Mouse (Mus musculus) neural tube, embryonic 13.5 days (tissue): ENCODE results near the gene Gmfb. TPM values are rescaled to one million over a fixed set of nuclear protein-coding genes. Genes with fewer than 3 reads are reported as not detected.

Experiments
- ATAC-seq: fragments of 200-750 bp; cut with Nextera tagmentation; 2 replicates; pipeline ENCODE4 v1.8.0; 2017; ENCODE audit warnings: low read depth, mild to moderate bottlenecking, moderate TSS enrichment, moderate library complexity
- H3K27ac ChIP-seq: fragments of 300-500 bp; sonication (generic); replicated peaks from 2 replicates; pipeline ENCODE4 v1.5.1; 2015; ENCODE audit warnings: moderate library complexity, mild to moderate bottlenecking, inconsistent platforms
- H3K27me3 ChIP-seq: fragments of 300-500 bp; sonication (generic); 2 replicates; pipeline ENCODE4 v1.6.1; 2015; ENCODE audit warnings: mild to moderate bottlenecking, inconsistent platforms
- H3K36me3 ChIP-seq: fragments of 300-500 bp; sonication (generic); 2 replicates; pipeline ENCODE4 v1.6.1; 2015; ENCODE audit warnings: mild to moderate bottlenecking, inconsistent platforms
- H3K4me1 ChIP-seq: fragments of 300-500 bp; sonication (generic); replicated peaks from 2 replicates; pipeline ENCODE4 v1.6.1; 2015; ENCODE audit warnings: inconsistent platforms
- H3K4me2 ChIP-seq: fragments of 300-500 bp; sonication (generic); 2 replicates; pipeline ENCODE4 v1.6.1; 2015; ENCODE audit warnings: inconsistent platforms, mild to moderate bottlenecking, moderate library complexity
- H3K4me3 ChIP-seq: fragments of 300-500 bp; sonication (generic); 2 replicates; pipeline ENCODE4 v1.5.1; 2015; ENCODE audit warnings: mild to moderate bottlenecking, inconsistent platforms
- H3K9ac ChIP-seq: fragments of 300-500 bp; sonication (generic); 2 replicates; pipeline ENCODE4 v1.6.1; 2015; ENCODE audit warnings: moderate library complexity, mild to moderate bottlenecking, inconsistent platforms
- H3K9me3 ChIP-seq: fragments of 300-500 bp; sonication (generic); 2 replicates; pipeline ENCODE4 v1.6.1; 2016; ENCODE audit warnings: inconsistent platforms
- WGBS: fragments of 180-500 bp; shearing (Covaris S2); methylation state at CpG from one replicate; pipeline ENCODE4 v1.1.7; 2015; 5-methylcytosine and 5-hydroxymethylcytosine counted together
- polyA plus RNA-seq: library from polyadenylated mRNA; unstranded; fragments of >200 nt; fragmentation: Nextera tagmentation; extraction: Ambion mirVana; gene quantifications from 2 replicates; pipeline ENCODE4 v1.2.1, GENCODE M21; 2015

Gene Gmfb
- polyA plus RNA-seq, 1 experiment from 2014 or later = 100 TPM

GRCm38 (mm10) chr14:46794157-46794556 lies 27.9 kb downstream of the Gmfb start:
- Histone ChIP-seq H3K9ac (no peak overlapping the region), H3K4me3 (no peak overlapping the region), H3K27ac (no peak overlapping the region), H3K36me3 (0 out of 2 replicates have a peak, but pooled peaks cover 2% of the 10 kb centered on the region), H3K4me1 (no peaks in the 10 kb centered on the region), H3K4me2 (no peak overlapping the region), H3K27me3 (no peaks in the 10 kb centered on the region), H3K9me3 (no peaks in the 10 kb centered on the region)
- WGBS = 94% methylated on average over 5 of the region's 5 CpGs
- no peak for ATAC-seq

DNA sequence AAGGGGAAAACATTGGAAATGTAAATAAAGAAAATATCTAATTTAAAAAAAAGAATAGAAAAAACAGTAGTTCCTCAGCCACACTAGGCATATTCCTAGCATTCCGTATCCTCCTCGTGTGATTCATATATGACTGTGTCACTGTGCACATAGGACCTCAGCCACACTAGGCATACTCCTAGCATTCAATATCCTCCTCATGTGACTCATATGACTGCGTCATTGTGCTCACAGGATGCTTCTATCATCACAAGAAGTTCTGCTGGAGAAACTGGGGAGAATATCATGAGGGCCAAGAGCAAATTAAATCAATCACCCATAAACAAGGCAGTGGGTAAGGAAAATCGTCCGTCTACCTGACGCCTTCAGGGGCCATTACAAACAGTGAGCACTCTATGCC lies 31.3 kb downstream of the Gmfb start:
- Histone ChIP-seq H3K27ac (no peak overlapping the region), H3K36me3 (no peaks in the 10 kb centered on the region), H3K9me3 (no peaks in the 10 kb centered on the region), H3K27me3 (no peaks in the 10 kb centered on the region), H3K4me3 (no peak overlapping the region), H3K4me2 (no peak overlapping the region), H3K9ac (no peak overlapping the region), H3K4me1 (peaks cover 18% of the 10 kb centered on the region)
- WGBS = 92% methylated on average over 6 of the region's 6 CpGs
- ATAC-seq = no peak

DNA sequence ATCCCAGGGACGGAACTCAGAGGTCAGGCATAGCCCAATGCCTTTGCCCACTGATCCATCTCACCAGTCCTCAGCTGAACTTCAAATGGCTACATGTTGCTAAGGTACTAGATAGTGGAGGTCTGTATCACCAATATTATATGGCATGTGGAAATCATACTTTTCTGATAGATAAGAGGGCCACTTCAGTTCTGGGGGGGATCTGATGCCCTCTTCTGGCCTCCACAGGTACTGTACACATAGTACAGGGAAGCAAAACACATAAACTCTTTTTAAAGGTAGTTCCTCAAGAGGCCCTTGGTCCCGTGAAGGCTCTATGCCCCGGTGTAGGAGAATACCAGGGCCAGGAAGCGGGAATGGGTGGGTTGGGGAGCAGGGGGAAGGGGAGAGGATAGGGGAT lies 31.7 kb downstream of the Gmfb start:
- 72% methylated on average over 4 of the region's 4 CpGs for WGBS
- Histone ChIP-seq H3K9ac (no peak overlapping the region), H3K36me3 (no peaks in the 10 kb centered on the region), H3K4me2 (no peak overlapping the region), H3K9me3 (no peaks in the 10 kb centered on the region), H3K27me3 (no peaks in the 10 kb centered on the region), H3K4me3 (no peak overlapping the region), H3K4me1 (peaks cover 19% of the 10 kb centered on the region), H3K27ac (no peak overlapping the region)
- ATAC-seq = no peak

DNA sequence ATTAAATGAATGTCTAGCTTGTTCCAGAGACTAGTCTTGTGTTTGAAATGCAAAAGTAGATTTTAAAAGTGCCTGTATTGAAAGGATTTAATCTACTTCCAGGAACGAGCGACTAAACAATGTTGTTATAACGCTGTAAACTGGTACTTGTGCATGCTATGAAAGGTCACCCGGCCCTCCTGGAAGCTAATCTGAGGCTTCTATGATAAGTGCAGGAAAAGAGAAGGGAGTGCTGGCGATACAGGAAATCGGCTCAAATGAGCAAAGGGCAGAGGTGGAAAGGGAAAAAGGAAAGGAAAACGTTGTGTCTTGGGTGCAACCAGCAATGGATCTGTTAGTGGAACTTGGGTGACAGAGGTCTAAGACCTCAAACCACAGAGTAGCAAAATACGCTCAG lies 33.5 kb downstream of the Gmfb start:
- H3K27ac ChIP-seq = peak overlapping the region; percentile 96; the same call in 1 of the 2 replicates
- 37% methylated on average over 8 of the region's 8 CpGs for WGBS
- H3K9me3 ChIP-seq = no peaks in the 10 kb centered on the region
- peak overlapping the region; percentile 65 for H3K4me3 ChIP-seq
- H3K4me1 ChIP-seq = peaks cover 29% of the 10 kb centered on the region
- H3K4me2 ChIP-seq = peak overlapping the region; percentile 72
- H3K27me3 ChIP-seq = no peaks in the 10 kb centered on the region
- peaks cover 3% of the 10 kb centered on the region; the same call in 1 of the 2 replicates for H3K36me3 ChIP-seq
- H3K9ac ChIP-seq = no peak overlapping the region
- ATAC-seq = peak; percentile 13; the same call in 1 of the 2 replicates

- peak; percentile 97 for ATAC-seq
- Histone ChIP-seq H3K4me1 (peaks cover 29% of the 10 kb centered on the region), H3K4me3 (peak within 1 kb of the TSS; percentile 65), H3K9me3 (no peaks in the 10 kb centered on the region), H3K4me2 (peak within 1 kb of the TSS; percentile 72), H3K27me3 (no peaks in the 10 kb centered on the region), H3K27ac (peak within 1 kb of the TSS; percentile 96), H3K9ac (peak within 1 kb of the TSS; percentile 93), H3K36me3 (peaks cover 8% of the 10 kb centered on the region)
- WGBS = under 1% methylated on average over 79 of the region's 86 CpGs
These were observed 34.1 kb downstream of the Gmfb start, which contains the start of gene Cnih1 for GRCm38 (mm10) chr14:46787787-46788504. Gene Cnih1 (minus strand): TSS chr14:46788411.

DNA sequence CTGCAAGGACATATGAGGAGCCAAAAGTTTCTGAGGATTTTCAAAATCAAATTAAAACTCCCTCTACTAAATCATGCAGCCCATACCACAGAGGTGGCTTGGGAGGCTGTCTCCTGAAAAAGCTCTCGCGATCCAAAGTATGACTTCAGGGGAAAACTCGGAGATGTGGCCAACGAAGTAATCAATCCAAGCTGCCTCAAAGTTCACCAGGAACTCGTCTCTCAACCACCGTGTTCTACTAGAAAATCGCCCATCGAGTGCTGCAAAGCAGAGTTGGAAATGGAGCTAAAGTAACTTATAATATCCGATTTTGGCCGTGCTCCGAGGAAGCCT lies 34.6 kb downstream of the Gmfb start:
- H3K4me2 ChIP-seq = peak overlapping the region; percentile 72
- no peaks in the 10 kb centered on the region for H3K27me3 ChIP-seq
- no peak for ATAC-seq
- H3K4me1 ChIP-seq = peaks cover 29% of the 10 kb centered on the region
- under 1% methylated on average over 11 of the region's 11 CpGs for WGBS
- H3K9ac ChIP-seq = peak overlapping the region; percentile 93
- peak overlapping the region; percentile 96 for H3K27ac ChIP-seq
- peak overlapping the region; percentile 65 for H3K4me3 ChIP-seq
- no peaks in the 10 kb centered on the region for H3K9me3 ChIP-seq
- peaks cover 13% of the 10 kb centered on the region for H3K36me3 ChIP-seq

- WGBS = 76% methylated on average over 5 of the region's 5 CpGs
- no peak overlapping the region for H3K9ac ChIP-seq
- H3K36me3 ChIP-seq = peaks cover 29% of the 10 kb centered on the region
- ATAC-seq = no peak
- H3K27me3 ChIP-seq = no peaks in the 10 kb centered on the region
- no peak overlapping the region for H3K4me3 ChIP-seq
- H3K27ac ChIP-seq = no peak overlapping the region
- no peaks in the 10 kb centered on the region for H3K9me3 ChIP-seq
- H3K4me2 ChIP-seq = no peak overlapping the region
- peaks cover 29% of the 10 kb centered on the region for H3K4me1 ChIP-seq
These were observed 36.8 kb downstream of the Gmfb start for GRCm38 (mm10) chr14:46785247-46785646.

- Histone ChIP-seq H3K9me3 (0 out of 2 replicates have a peak, but pooled peaks cover 3% of the 10 kb centered on the region), H3K4me3 (no peak overlapping the region), H3K9ac (no peak overlapping the region), H3K4me1 (peaks cover 27% of the 10 kb centered on the region), H3K36me3 (peaks cover 47% of the 10 kb centered on the region), H3K4me2 (no peak overlapping the region), H3K27me3 (no peaks in the 10 kb centered on the region), H3K27ac (no peak overlapping the region)
- no peak for ATAC-seq
- WGBS = 95% methylated on average over 10 of the region's 10 CpGs
These were observed 38.6 kb downstream of the Gmfb start for GRCm38 (mm10) chr14:46783327-46783926.

DNA sequence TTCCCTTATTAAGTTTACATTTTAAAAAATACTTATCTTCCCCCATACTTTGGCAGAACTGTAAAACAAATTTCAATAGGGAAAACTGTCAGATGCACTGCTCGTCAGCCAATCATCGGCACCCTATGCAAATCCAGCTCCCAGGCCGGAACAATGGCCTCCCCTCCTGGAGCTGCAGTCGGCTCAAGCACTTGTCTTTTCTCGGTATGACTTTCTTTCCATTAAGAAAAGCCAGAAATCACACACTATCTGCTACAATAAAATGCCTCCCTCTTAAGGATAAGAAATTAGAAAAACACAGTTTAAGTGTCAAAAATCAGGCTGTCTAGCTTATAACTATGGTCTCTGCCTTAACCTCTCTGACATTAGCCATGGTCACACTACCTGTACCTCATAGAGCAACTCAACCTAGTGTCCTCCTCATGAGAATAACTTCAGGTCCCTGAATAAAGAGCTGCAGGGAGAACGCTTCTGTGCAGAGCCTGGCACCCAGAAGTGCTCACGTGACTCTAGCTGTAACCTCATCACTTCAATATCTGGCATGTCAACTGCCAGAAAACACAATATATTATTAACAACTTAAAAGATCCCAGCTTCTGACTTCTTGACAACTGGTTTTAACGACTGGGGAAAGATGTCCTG lies 39.7 kb downstream of the Gmfb start:
- no peak overlapping the region for H3K27ac ChIP-seq
- no peak overlapping the region for H3K4me2 ChIP-seq
- ATAC-seq = no peak
- 0 out of 2 replicates have a peak, but pooled peaks cover 3% of the 10 kb centered on the region for H3K9me3 ChIP-seq
- WGBS = 86% methylated on average over 8 of the region's 8 CpGs
- no peak overlapping the region for H3K4me3 ChIP-seq
- H3K4me1 ChIP-seq = peaks cover 24% of the 10 kb centered on the region
- peaks cover 58% of the 10 kb centered on the region for H3K36me3 ChIP-seq
- H3K27me3 ChIP-seq = no peaks in the 10 kb centered on the region
- H3K9ac ChIP-seq = no peak overlapping the region

DNA sequence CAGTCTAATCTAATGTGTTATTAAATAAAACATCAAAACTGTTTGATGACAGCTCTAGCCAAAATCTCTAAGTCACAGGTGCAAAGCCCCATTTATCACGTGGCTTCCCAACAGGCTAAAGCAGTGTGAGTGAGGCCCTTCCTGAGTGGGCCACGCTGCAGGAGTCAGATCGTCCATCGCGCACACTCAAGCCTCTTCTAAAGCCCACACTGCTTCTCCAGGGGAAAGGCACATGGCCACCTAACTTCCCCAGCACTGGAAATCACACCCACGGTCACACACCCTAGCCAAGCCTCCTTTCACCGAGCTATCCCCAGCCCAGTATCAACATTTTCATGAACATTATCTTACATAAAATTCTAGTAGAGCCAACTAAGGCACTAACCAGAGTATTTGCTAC lies 41.0 kb downstream of the Gmfb start:
- no peak overlapping the region for H3K4me2 ChIP-seq
- no peak for ATAC-seq
- peaks cover 14% of the 10 kb centered on the region for H3K4me1 ChIP-seq
- no peak overlapping the region for H3K4me3 ChIP-seq
- no peak overlapping the region for H3K27ac ChIP-seq
- H3K9me3 ChIP-seq = 0 out of 2 replicates have a peak, but pooled peaks cover 3% of the 10 kb centered on the region
- WGBS = 93% methylated on average over 7 of the region's 7 CpGs
- H3K9ac ChIP-seq = no peak overlapping the region
- peaks cover 69% of the 10 kb centered on the region for H3K36me3 ChIP-seq
- no peaks in the 10 kb centered on the region for H3K27me3 ChIP-seq

DNA sequence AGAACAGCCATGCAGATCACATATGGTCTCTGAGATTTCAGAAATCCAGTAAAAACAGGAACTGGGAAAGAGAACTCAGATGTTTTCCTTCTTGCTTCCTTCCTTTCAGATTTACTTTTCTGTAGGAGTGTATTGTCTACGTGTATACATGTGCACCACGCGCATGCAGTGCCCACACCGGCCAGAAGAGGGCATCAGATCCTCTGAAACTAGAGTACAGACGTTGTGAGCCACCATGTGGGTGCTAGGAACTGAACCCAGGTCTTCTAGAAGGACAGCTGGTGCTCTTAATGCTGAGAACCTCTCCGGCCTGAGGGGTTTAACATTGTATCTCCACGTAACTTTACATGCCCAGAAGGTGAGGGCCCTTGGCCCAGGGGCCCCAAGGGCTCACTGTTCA lies 42.8 kb downstream of the Gmfb start:
- Histone ChIP-seq H3K27ac (no peak overlapping the region), H3K36me3 (peaks cover 86% of the 10 kb centered on the region), H3K9me3 (0 out of 2 replicates have a peak, but pooled peaks cover 3% of the 10 kb centered on the region), H3K27me3 (no peaks in the 10 kb centered on the region), H3K4me2 (no peak overlapping the region), H3K9ac (no peak overlapping the region), H3K4me3 (no peak overlapping the region), H3K4me1 (no peaks in the 10 kb centered on the region)
- WGBS = 94% methylated on average over 7 of the region's 7 CpGs
- no peak for ATAC-seq

DNA sequence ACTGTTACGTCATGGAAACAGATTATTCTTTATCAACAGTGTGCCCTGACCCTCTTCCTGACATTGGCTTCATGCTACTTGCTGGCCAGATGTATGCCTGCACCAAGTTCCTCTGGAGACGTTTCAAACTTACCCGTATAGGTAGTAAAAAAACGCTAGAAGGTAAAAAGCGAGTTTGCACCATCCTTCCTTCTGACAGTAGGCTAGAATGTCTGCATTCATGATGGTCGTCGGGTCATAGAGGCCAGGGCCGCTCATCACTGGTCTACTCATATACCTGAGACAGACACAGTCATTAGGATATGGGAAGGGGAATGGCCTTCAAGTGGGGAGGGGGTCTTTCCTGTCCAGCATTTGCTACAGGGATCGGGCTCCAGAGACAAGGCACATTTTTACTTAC lies 43.3 kb downstream of the Gmfb start:
- H3K4me2 ChIP-seq = no peak overlapping the region
- H3K27me3 ChIP-seq = no peaks in the 10 kb centered on the region
- H3K27ac ChIP-seq = no peak overlapping the region
- H3K4me1 ChIP-seq = no peaks in the 10 kb centered on the region
- 97% methylated on average over 9 of the region's 9 CpGs for WGBS
- ATAC-seq = no peak
- H3K9ac ChIP-seq = no peak overlapping the region
- no peak overlapping the region for H3K4me3 ChIP-seq
- peaks cover 91% of the 10 kb centered on the region for H3K36me3 ChIP-seq
- 0 out of 2 replicates have a peak, but pooled peaks cover 3% of the 10 kb centered on the region for H3K9me3 ChIP-seq
